Mouse (Mus musculus) MEL (cell line): ENCODE data around the gene Irgm1. TPM values are rescaled to one million over a fixed set of nuclear protein-coding genes. Genes with fewer than 3 reads are reported as not detected.
A peak's percentile ranks its signal among the peaks of the same experiment; 100 is the strongest.

Source experiments
- DNase-seq: peaks from one replicate; pipeline ENCODE4 v3.0.0; 2011; ENCODE audit warnings: low read depth, low spot score
- H3K27ac ChIP-seq: 2 replicates; pipeline ENCODE4 v1.5.1; 2012; ENCODE audit warnings: low read depth, mild to moderate bottlenecking, control low read depth, low read length, moderate library complexity; ENCODE audit not compliant: control insufficient read depth
- H3K27me3 ChIP-seq, 2 experiments: fragments of 150-350 bp in 1 of 2; sonication (generic) in 1 of 2; 2 replicates each; pipeline ENCODE4 v1.6.1; 2012; ENCODE audit warnings: low read length in 2 of 2, mild to moderate bottlenecking in 2 of 2, improper control_type of control experiment in 1 of 2, moderate library complexity in 1 of 2; ENCODE audit not compliant: insufficient read depth in 2 of 2, control insufficient read depth in 1 of 2
- H3K36me3 ChIP-seq, 2 experiments: 2 replicates each; pipeline ENCODE4 v1.6.1; 2012 to 2014; ENCODE audit warnings: low read length in 2 of 2, improper control_type of control experiment in 1 of 2, inconsistent platforms in 1 of 2, mild to moderate bottlenecking in 1 of 2; ENCODE audit not compliant: insufficient read depth in 2 of 2, control insufficient read depth in 1 of 2
- H3K4me1 ChIP-seq, 2 experiments: fragments of 150-350 bp in 1 of 2; sonication (generic) in 1 of 2; 2 replicates each; pipeline ENCODE4 v1.6.1; 2012; ENCODE audit warnings: low read length in 2 of 2, improper control_type of control experiment in 1 of 2, mild to moderate bottlenecking in 1 of 2; ENCODE audit not compliant: insufficient read depth in 2 of 2, control insufficient read depth in 1 of 2
- H3K4me3 ChIP-seq, 2 experiments: fragments of 150-350 bp in 1 of 2; sonication (generic) in 1 of 2; 2 replicates each; pipeline ENCODE4 v1.5.1; 2012; ENCODE audit warnings: low read depth in 2 of 2, low read length in 2 of 2, mild to moderate bottlenecking in 2 of 2, moderate library complexity in 2 of 2, control low read depth in 1 of 2, improper control_type of control experiment in 1 of 2; ENCODE audit not compliant: control insufficient read depth in 1 of 2, insufficient read depth in 1 of 2
- H3K79me2 ChIP-seq: 2 replicates; pipeline ENCODE4 v1.6.1; 2012; ENCODE audit warnings: mild to moderate bottlenecking, low read length, moderate library complexity; ENCODE audit not compliant: control insufficient read depth, poor library complexity, insufficient read depth
- H3K9ac ChIP-seq: 2 replicates; pipeline ENCODE4 v1.6.1; 2012; ENCODE audit warnings: low read depth, mild to moderate bottlenecking, control low read depth, low read length, moderate library complexity; ENCODE audit not compliant: control insufficient read depth, poor library complexity, severe bottlenecking
- H3K9me3 ChIP-seq: fragments of 150-350 bp; sonication (generic); replicated peaks from 2 replicates; pipeline ENCODE4 v1.6.1; 2012; ENCODE audit warnings: mild to moderate bottlenecking, low read length, improper control_type of control experiment, moderate library complexity; ENCODE audit not compliant: insufficient read depth
- BHLHE40 ChIP-seq: IDR thresholded peaks from 2 replicates; pipeline ENCODE4 v1.6.1; 2012; ENCODE audit warnings: low read depth, mild to moderate bottlenecking, inconsistent platforms, low read length, improper control_type of control experiment, borderline replicate concordance
- CHD1 ChIP-seq: IDR thresholded peaks from 2 replicates; pipeline ENCODE4 v1.6.1; 2012; ENCODE audit warnings: low read depth, mild to moderate bottlenecking, inconsistent platforms, low read length, improper control_type of control experiment
- CHD2 ChIP-seq: IDR thresholded peaks from 2 replicates; pipeline ENCODE4 v1.6.1; 2011; ENCODE audit warnings: low read length, improper control_type of control experiment
- CTCF ChIP-seq, 3 experiments: IDR thresholded peaks in 2 of 3; conservative IDR thresholded peaks in 1 of 3; 2 replicates each; pipeline ENCODE4 v1.5.1; 2011 to 2012; ENCODE audit warnings: low read length in 3 of 3, low read depth in 2 of 3, mild to moderate bottlenecking in 2 of 3, improper control_type of control experiment in 1 of 3, inconsistent platforms in 1 of 3, mixed read lengths in 1 of 3, moderate library complexity in 1 of 3; ENCODE audit not compliant: control insufficient read depth in 1 of 3, insufficient read depth in 1 of 3, poor library complexity in 1 of 3, severe bottlenecking in 1 of 3
- E2F4 ChIP-seq: IDR thresholded peaks from 2 replicates; pipeline ENCODE4 v1.6.1; 2011; ENCODE audit warnings: low read depth, low read length, improper control_type of control experiment, borderline replicate concordance
- ELF1 ChIP-seq: IDR thresholded peaks from 2 replicates; pipeline ENCODE4 v1.6.1; 2014; ENCODE audit warnings: low read depth, mild to moderate bottlenecking, inconsistent platforms, low read length, improper control_type of control experiment, moderate library complexity
- ETS1 ChIP-seq: IDR thresholded peaks from 2 replicates; pipeline ENCODE4 v1.6.1; 2012; ENCODE audit warnings: low read depth, mild to moderate bottlenecking, inconsistent platforms, low read length, improper control_type of control experiment, moderate library complexity
- GABPA ChIP-seq: IDR thresholded peaks from 2 replicates; pipeline ENCODE4 v1.6.1; 2012; ENCODE audit warnings: low read depth, mild to moderate bottlenecking, inconsistent platforms, low read length, improper control_type of control experiment, moderate library complexity
- GATA1 ChIP-seq: IDR thresholded peaks from 2 replicates; pipeline ENCODE4 v1.6.1; 2011; ENCODE audit warnings: low read depth, low read length, improper control_type of control experiment
- HCFC1 ChIP-seq: IDR thresholded peaks from 2 replicates; pipeline ENCODE4 v1.6.1; 2012; ENCODE audit warnings: low read depth, mild to moderate bottlenecking, inconsistent platforms, low read length, improper control_type of control experiment, moderate library complexity
- JUND ChIP-seq: IDR thresholded peaks from 2 replicates; pipeline ENCODE4 v1.6.1; 2011; ENCODE audit warnings: low read depth, mild to moderate bottlenecking, improper control_type of control experiment, low read length
- KAT2A ChIP-seq: conservative IDR thresholded peaks from 2 replicates; pipeline ENCODE4 v1.6.1; 2012; ENCODE audit warnings: low read depth, low read length, improper control_type of control experiment, inconsistent platforms
- MAFK ChIP-seq: IDR thresholded peaks from 2 replicates; pipeline ENCODE4 v1.6.1; 2011; ENCODE audit warnings: low read depth, mild to moderate bottlenecking, low read length, improper control_type of control experiment, borderline replicate concordance
- MAX ChIP-seq: IDR thresholded peaks from 2 replicates; pipeline ENCODE4 v1.6.1; 2011; ENCODE audit warnings: low read length, improper control_type of control experiment
- MAZ ChIP-seq: IDR thresholded peaks from 2 replicates; pipeline ENCODE4 v1.6.1; 2012; ENCODE audit warnings: low read depth, mild to moderate bottlenecking, inconsistent platforms, low read length, improper control_type of control experiment
- MEF2A ChIP-seq: IDR thresholded peaks from 2 replicates; pipeline ENCODE4 v1.6.1; 2014; ENCODE audit warnings: low read depth, mild to moderate bottlenecking, inconsistent platforms, low read length, improper control_type of control experiment; ENCODE audit not compliant: poor library complexity, insufficient replicate concordance, severe bottlenecking; ENCODE audit errors: extremely low read depth
- MXI1 ChIP-seq: IDR thresholded peaks from 2 replicates; pipeline ENCODE4 v1.6.1; 2011; ENCODE audit warnings: mild to moderate bottlenecking, low read depth, low read length, improper control_type of control experiment
- MYB ChIP-seq: IDR thresholded peaks from 2 replicates; pipeline ENCODE4 v1.6.1; 2011; ENCODE audit warnings: mild to moderate bottlenecking, low read depth, low read length, improper control_type of control experiment
- MYC ChIP-seq: IDR thresholded peaks from 2 replicates; pipeline ENCODE4 v1.6.1; 2011; ENCODE audit warnings: low read depth, mild to moderate bottlenecking, low read length, improper control_type of control experiment, moderate library complexity
- NELFE ChIP-seq: IDR thresholded peaks from 2 replicates; pipeline ENCODE4 v1.6.1; 2011; ENCODE audit warnings: low read depth, low read length, improper control_type of control experiment
- NRF1 ChIP-seq: IDR thresholded peaks from 2 replicates; pipeline ENCODE4 v1.6.1; 2014; ENCODE audit warnings: low read depth, mild to moderate bottlenecking, inconsistent platforms, low read length, improper control_type of control experiment, moderate library complexity; ENCODE audit not compliant: poor library complexity, insufficient read depth, severe bottlenecking
- POLR2A ChIP-seq, 2 experiments: IDR thresholded peaks; 2 replicates each; pipeline ENCODE4 v1.6.1; 2011 to 2012; ENCODE audit warnings: low read length in 2 of 2, mild to moderate bottlenecking in 2 of 2, control low read depth in 1 of 2, improper control_type of control experiment in 1 of 2, low read depth in 1 of 2, moderate library complexity in 1 of 2; ENCODE audit not compliant: control insufficient read depth in 1 of 2, insufficient read depth in 1 of 2, poor library complexity in 1 of 2
- POLR2AphosphoS2 ChIP-seq: IDR thresholded peaks from 2 replicates; pipeline ENCODE4 v1.6.1; 2011; ENCODE audit warnings: low read length, improper control_type of control experiment
- POLR2AphosphoS5 ChIP-seq: IDR thresholded peaks from 2 replicates; pipeline ENCODE4 v1.6.1; 2012; ENCODE audit warnings: low read depth, borderline replicate concordance, mild to moderate bottlenecking, inconsistent platforms, low read length, moderate library complexity, mixed read lengths
- RAD21 ChIP-seq: IDR thresholded peaks from 2 replicates; pipeline ENCODE4 v1.6.1; 2011; ENCODE audit warnings: mild to moderate bottlenecking, low read depth, low read length, improper control_type of control experiment
- RCOR1 ChIP-seq: IDR thresholded peaks from 2 replicates; pipeline ENCODE4 v1.6.1; 2012; ENCODE audit warnings: low read depth, mild to moderate bottlenecking, inconsistent platforms, low read length, improper control_type of control experiment
- SIN3A ChIP-seq: IDR thresholded peaks from 2 replicates; pipeline ENCODE4 v1.6.1; 2012; ENCODE audit warnings: low read length, improper control_type of control experiment, inconsistent platforms
- SMC3 ChIP-seq: IDR thresholded peaks from 2 replicates; pipeline ENCODE4 v1.6.1; 2011; ENCODE audit warnings: low read depth, low read length, improper control_type of control experiment
- TAL1 ChIP-seq: IDR thresholded peaks from 2 replicates; pipeline ENCODE4 v1.6.1; 2012; ENCODE audit warnings: mild to moderate bottlenecking, inconsistent platforms, low read length, moderate library complexity, mixed read lengths
- TBP ChIP-seq: IDR thresholded peaks from 2 replicates; pipeline ENCODE4 v1.8.0; 2011; ENCODE audit warnings: low read depth, low read length, improper control_type of control experiment
- TCF12 ChIP-seq: IDR thresholded peaks from 2 replicates; pipeline ENCODE4 v1.6.1; 2014; ENCODE audit warnings: low read depth, mild to moderate bottlenecking, inconsistent platforms, low read length, improper control_type of control experiment, moderate library complexity
- UBTF ChIP-seq: IDR thresholded peaks from 2 replicates; pipeline ENCODE4 v1.6.1; 2012; ENCODE audit warnings: low read depth, mild to moderate bottlenecking, inconsistent platforms, low read length, improper control_type of control experiment, moderate library complexity, borderline replicate concordance; ENCODE audit not compliant: insufficient read depth
- USF1 ChIP-seq: IDR thresholded peaks from 2 replicates; pipeline ENCODE4 v1.6.1; 2014; ENCODE audit warnings: low read depth, mild to moderate bottlenecking, inconsistent platforms, low read length, improper control_type of control experiment, moderate library complexity
- USF2 ChIP-seq, 2 experiments: IDR thresholded peaks; 2 replicates each; pipeline ENCODE4 v1.6.1; 2011 to 2012; ENCODE audit warnings: improper control_type of control experiment in 2 of 2, low read length in 2 of 2, borderline replicate concordance in 1 of 2, inconsistent platforms in 1 of 2, low read depth in 1 of 2, mild to moderate bottlenecking in 1 of 2; ENCODE audit not compliant: insufficient read depth in 1 of 2
- ZC3H11A ChIP-seq: IDR thresholded peaks from 2 replicates; pipeline ENCODE4 v1.6.1; 2012; ENCODE audit warnings: low read depth, mild to moderate bottlenecking, inconsistent platforms, low read length, improper control_type of control experiment
- ZKSCAN1 ChIP-seq: IDR thresholded peaks from 2 replicates; pipeline ENCODE4 v1.6.1; 2012; ENCODE audit warnings: low read depth, mild to moderate bottlenecking, inconsistent platforms, low read length, improper control_type of control experiment, moderate library complexity
- ZMIZ1 ChIP-seq: IDR thresholded peaks from 2 replicates; pipeline ENCODE4 v1.6.1; 2012; ENCODE audit warnings: low read depth, mild to moderate bottlenecking, inconsistent platforms, low read length, improper control_type of control experiment, moderate library complexity
- ZNF384 ChIP-seq: IDR thresholded peaks from 2 replicates; pipeline ENCODE4 v1.6.1; 2012; ENCODE audit warnings: low read depth, mild to moderate bottlenecking, inconsistent platforms, low read length, improper control_type of control experiment
- polyA plus RNA-seq, 2 experiments: library from polyadenylated mRNA; stranded (reverse) in 1 of 2; unstranded in 1 of 2; fragments of >175 nt in 1 of 2; fragments of >200 nt in 1 of 2; gene quantifications; 2 replicates each; pipeline versions ENCODE4 v1.2.1 to v1.2.4; 2012; ENCODE audit warnings: low replicate concordance in 2 of 2, low read depth in 1 of 2; ENCODE audit not compliant: insufficient read length in 2 of 2, insufficient read depth in 1 of 2, missing spikeins in 1 of 2
- total RNA-seq: library from RNA; depleted of rRNA; stranded (reverse); fragments of 300-350 nt; gene quantifications from 2 replicates; pipeline ENCODE4 v1.2.3, GENCODE M21; 2012

Gene Irgm1
- total and polyA plus RNA-seq, 3 experiments = 10.0 to 10.7 TPM; not detected in 1

GRCm38 (mm10) chr11:48908459-48908858 lies 37.0 kb upstream of the Irgm1 start:
- H3K9ac ChIP-seq = no peak overlapping the region
- DNase-seq = no peak
- no peak overlapping the region for H3K4me3 ChIP-seq
- peaks cover 0 to 6% of the 10 kb centered on the region in 2 experiments; a peak in 2 of 4 replicates for H3K4me1 ChIP-seq
- H3K27me3 ChIP-seq = peaks cover 3 to 5% of the 10 kb centered on the region in 2 experiments
- no peaks in the 10 kb centered on the region for H3K9me3 ChIP-seq
- peaks cover 0 to 2% of the 10 kb centered on the region in 2 experiments; a peak in 1 of 4 replicates for H3K36me3 ChIP-seq
- H3K79me2 ChIP-seq = no peaks in the 10 kb centered on the region
- no peak overlapping the region for H3K27ac ChIP-seq
- TF ChIP-seq POLR2AphosphoS2 = no peak
- TF ChIP-seq RAD21 = no peak
- no peak for TF ChIP-seq POLR2AphosphoS5
- TF ChIP-seq ZKSCAN1 = no peak
- no peak for TF ChIP-seq MXI1
- no peak for TF ChIP-seq TBP
- no peak for TF ChIP-seq NRF1
- TF ChIP-seq TAL1 = no peak
- TF ChIP-seq BHLHE40 = peak; percentile 76
- TF ChIP-seq ZC3H11A = no peak
- TF ChIP-seq MYC = no peak
- TF ChIP-seq ETS1 = no peak
- 0 out of 2 replicates have a peak, but pooled peaks have one; percentile 32 for TF ChIP-seq MAX
- no peak for TF ChIP-seq ZMIZ1
- TF ChIP-seq MYB = no peak
- no peak for TF ChIP-seq RCOR1
- no peak for TF ChIP-seq MAFK
- TF ChIP-seq UBTF = no peak
- no peak for TF ChIP-seq ELF1
- TF ChIP-seq SIN3A = no peak
- no peak for TF ChIP-seq CTCF (IDR thresholded peaks at IDR 0.05 in 2 of 3, conservative IDR thresholded peaks at IDR 0.05 in 1 of 3; ENCODE audit: control insufficient read depth in 1 of 3, insufficient read depth in 1 of 3, low read depth in 2 of 3, low read length in 3 of 3, poor library complexity in 1 of 3, severe bottlenecking in 1 of 3)
- TF ChIP-seq GATA1 = peak; percentile 31; the same call in 1 of the 2 replicates
- TF ChIP-seq POLR2A (IDR thresholded peaks at IDR 0.05; ENCODE audit: control insufficient read depth in 1 of 2, insufficient read depth in 1 of 2, low read depth in 1 of 2, low read length in 2 of 2, poor library complexity in 1 of 2) = no peak
- TF ChIP-seq KAT2A = no peak
- TF ChIP-seq TCF12 = no peak
- peak; percentile 84 for TF ChIP-seq USF1
- TF ChIP-seq HCFC1 = no peak
- TF ChIP-seq MAZ = no peak
- TF ChIP-seq ZNF384 = no peak
- TF ChIP-seq CHD2 = no peak
- TF ChIP-seq SMC3 = no peak
- TF ChIP-seq GABPA = no peak
- TF ChIP-seq JUND = no peak
- no peak for TF ChIP-seq NELFE
- no peak for TF ChIP-seq CHD1
- no peak for TF ChIP-seq E2F4
- TF ChIP-seq MEF2A = no peak
- TF ChIP-seq USF2 (IDR thresholded peaks at IDR 0.05; ENCODE audit: borderline replicate concordance in 1 of 2, insufficient read depth in 1 of 2, low read depth in 1 of 2, low read length in 2 of 2) = 0 out of 4 replicates have a peak, but pooled peaks of 1 of the 2 experiments have one; percentile 36
